Mouse (Mus musculus): Measurements from ENCODE around the gene Sorcs2.

GRCm38 (mm10) chr5:36379938-36380511, 17.9 kb downstream of the Sorcs2 start:
- TF ChIP-seq POLR2A (IDR thresholded peaks at IDR 0.05; ENCODE audit: extremely low read depth, insufficient read depth, low read length) (no peak), CTCF (IDR thresholded peaks at IDR 0.05; ENCODE audit: low read depth, low read length) (no peak)

All from liver, adult 2 months (tissue).